Mouse (Mus musculus) cerebellum, postnatal 4 days (tissue): Measurements from ENCODE around the gene Lias.

ENCODE experiments used
- DNase-seq, 2 experiments: peaks; one replicate each; pipeline ENCODE4 v3.0.0; 2022; ENCODE audit warnings: low spot score in 2 of 2, mixed read lengths in 1 of 2

Lias gene

DNA sequence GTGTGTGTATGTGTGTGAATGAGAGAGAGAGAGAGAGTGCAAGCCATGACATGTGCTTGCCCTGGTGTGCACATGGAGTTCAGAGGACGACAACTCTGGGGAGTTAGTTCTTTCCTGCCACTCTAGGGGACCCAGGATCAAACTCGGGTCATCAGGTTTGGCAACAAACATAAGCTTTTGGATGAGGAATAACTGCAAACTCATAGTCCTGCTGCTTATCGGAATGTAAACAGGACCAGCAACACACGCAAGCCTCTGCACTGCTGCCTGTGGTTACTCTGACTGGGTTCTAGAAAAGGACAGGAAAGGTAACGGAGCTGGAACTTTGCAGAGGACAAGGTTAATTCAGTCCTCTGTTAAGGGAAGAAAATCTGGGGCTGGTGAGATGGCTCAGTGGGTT lies 34.0 kb downstream of the Lias start:
- DNase-seq, result no peak

DNA sequence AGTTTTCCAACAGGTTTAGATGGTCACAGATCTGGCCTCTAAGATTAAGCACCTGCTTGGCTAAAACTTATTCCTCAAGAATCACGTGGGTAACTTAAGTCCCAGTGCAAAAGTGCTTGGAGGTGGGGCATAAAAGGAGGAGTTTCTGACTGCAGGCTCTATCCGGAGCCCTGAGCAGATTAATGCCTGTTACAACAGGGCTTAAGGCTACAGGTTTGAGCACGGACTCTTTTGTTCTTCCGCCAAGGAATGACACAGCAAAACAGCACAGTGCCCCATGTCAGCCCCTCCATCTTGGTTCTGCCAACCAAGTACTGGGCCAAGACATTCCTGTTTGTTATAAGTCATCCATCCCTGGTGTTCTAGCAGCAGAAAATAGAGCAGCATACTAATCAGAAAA lies 37.0 kb downstream of the Lias start:
- DNase-seq, result no peak

DNA sequence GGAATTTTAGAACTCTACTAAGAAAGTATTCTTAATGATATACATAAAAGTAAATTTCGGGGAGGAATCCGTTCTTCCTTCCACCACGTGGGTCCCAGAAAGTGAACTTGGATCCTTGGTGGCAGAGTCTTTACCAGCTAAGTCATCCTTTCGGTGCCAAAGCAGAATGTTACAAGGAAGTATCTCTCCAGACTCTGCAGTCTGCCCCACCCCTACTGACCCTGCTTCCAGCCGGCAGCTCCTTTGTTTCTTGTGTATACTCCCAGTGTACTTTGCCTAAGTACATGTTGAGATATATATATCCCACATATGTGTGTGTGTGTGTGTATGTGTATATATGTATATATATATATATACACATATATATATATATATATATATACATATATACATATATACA lies 38.1 kb downstream of the Lias start:
- DNase-seq, result no peak

GRCm38 (mm10) chr5:65434471-65435362 lies 43.4 kb downstream of the Lias start:
- no peak for DNase-seq

GRCm38 (mm10) chr5:65435363-65435805 lies 44.1 kb downstream of the Lias start:
- no peak for DNase-seq

GRCm38 (mm10) chr5:65435806-65436561 lies 44.7 kb downstream of the Lias start, which contains the start of gene Ugdh:
Gene Ugdh (minus strand): TSS chr5:65435949.
- peak; percentile 80 to 93 for DNase-seq

DNA sequence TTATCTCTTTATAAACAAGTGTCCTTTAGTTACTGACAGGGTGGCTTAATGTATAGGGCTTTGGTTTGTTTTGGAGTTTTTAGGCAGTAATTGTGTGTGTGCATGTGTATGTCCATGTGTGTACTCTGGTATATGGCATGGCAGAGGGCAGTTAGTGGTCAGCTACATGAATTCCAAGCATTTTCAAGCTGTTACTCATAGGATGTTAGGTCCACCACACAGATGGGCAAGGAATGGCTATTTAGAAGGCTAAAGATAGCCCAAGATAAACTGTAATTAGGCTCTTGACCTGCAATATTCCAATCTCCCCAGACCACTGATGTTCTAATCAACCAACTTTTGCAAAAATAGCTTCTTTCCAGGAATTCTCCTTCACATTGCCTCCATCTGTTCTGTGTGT lies 46.7 kb downstream of the Lias start:
- DNase-seq, result no peak

- DNase-seq, result no peak
Observed at GRCm38 (mm10) chr5:65444981-65445380, 53.7 kb downstream of the Lias start.

- no peak for DNase-seq
Observed at GRCm38 (mm10) chr5:65446756-65447155, 55.5 kb downstream of the Lias start.

GRCm38 (mm10) chr5:65447826-65448225 lies 56.5 kb downstream of the Lias start:
- DNase-seq, result no peak

- DNase-seq, result no peak
Observed at GRCm38 (mm10) chr5:65448941-65449340, 57.6 kb downstream of the Lias start.

DNA sequence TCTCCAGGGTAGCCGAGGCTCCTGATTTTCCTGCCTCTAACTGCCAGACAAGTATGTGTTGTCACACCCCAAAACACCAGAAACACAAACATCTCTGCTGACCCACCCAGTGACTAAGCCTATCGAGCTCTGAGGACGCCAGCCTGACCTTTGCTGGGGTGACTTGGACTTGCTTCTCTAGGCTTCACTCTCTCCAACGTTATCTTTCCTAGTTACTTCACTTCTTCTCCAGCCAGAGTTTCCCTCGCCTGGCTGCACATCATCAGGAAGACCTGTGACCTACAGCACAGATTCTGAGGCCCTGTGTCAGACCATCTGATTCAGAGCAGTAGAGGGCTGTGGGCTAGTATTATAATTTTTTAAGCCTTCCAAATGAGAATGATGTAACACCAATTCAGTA lies 63.5 kb downstream of the Lias start:
- no peak for DNase-seq

- no peak for DNase-seq
Observed at GRCm38 (mm10) chr5:65457086-65457827, 66.0 kb downstream of the Lias start.

DNA sequence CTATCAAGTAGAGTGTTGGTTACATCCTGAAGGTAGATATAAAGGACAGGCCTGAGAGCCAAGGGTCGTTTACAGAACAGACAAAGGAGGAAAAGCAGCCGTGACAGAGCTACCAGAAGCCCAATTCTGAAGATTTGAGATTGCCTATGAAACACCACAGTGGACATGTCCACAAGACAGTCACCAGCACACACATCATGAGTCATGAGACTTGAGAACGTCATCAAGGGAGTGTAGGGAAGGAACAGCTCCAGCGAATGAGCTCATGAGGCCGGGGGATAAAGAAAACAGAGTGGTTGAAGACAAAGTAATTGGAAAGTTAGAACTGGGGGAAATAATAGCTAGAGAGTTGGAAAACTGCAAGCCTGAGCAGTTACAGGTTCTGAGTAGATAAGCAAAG lies 66.5 kb downstream of the Lias start:
- no peak for DNase-seq

- no peak for DNase-seq
Observed at GRCm38 (mm10) chr5:65459454-65459853, 68.2 kb downstream of the Lias start.
